10 mouse cellular contexts compared by ENCODE assay signal in the genomic region with DNA sequence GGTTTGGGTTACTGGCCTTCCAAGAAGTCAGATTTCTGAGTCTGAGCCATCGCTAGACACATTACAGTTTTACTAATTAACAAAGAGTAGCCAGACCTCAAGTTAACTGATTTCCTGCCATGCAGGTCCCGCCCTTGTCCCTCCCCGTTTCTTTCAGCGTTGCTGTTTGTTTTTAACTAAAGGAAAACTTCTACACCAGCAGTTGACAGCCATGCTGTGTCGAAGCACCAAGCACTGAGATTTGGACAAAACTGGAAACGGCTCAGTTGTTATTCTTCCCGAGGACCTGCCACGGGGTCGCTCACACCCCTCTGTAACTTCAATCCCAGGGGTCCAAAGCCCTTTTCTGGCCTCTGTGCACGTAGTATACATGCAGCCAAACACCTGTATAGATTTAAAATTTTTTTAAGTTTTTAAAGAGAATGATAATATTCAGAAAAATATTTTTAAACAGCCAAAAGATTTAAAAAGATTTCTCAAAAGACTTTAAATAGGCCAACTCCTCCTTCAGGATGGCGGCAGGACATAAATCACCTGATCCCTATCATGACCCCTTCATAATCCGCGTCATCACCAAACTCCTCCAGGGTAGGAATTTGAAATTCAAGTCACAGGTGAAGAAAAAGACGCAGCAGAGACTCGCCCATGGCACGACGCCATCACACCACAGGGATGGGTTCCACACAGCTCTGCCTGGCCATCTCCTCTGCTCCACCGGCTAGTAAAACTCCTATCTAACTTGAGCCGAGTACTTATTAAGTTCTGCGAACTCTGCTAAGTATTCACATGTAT. TPM values are rescaled to one million over a fixed set of nuclear protein-coding genes. Genes with fewer than 3 reads are reported as not detected.
DNase-seq lines count a peak whose midpoint lies in the region; ATAC-seq and TF ChIP-seq lines count a peak whose summit lies in the region.
"Had no signal": no experiment of that assay in that cellular context is flagged by ENCODE, and none has a peak within 500 bp of the region (broad histone marks: within the 10 kb centered on the region; RNA-seq: fewer than 3 reads in every experiment).

No protein-coding gene starts in this region.

- intact Hi-C loops in heart, postnatal 36 days (cut with DNase I), result loop anchor here (1.0 to 2.0 kb wide), 3 partner anchors 27 to 59 kb away; a partner anchor contains a TSS

- 61% methylated on average over 20 of the region's 20 CpGs for WGBS in lung, adult 2 months

- H3K9me3 ChIP-seq in E14TG2a.4 (ENCODE audit: low read length), result peaks cover 11% of the 10 kb centered on the region
- H3K9me3 ChIP-seq: embryonic facial prominence, embryonic 12.5 days; hindbrain, embryonic 15.5 days had no signal

- DNase-seq in heart, adult 18-20 months, result peak; percentile 33 to 45
- no peak for DNase-seq in heart, postnatal 36 days
- peak; percentile 58 for DNase-seq in kidney, adult 18-20 months
- DNase-seq in natural killer cell, adult 2 months (ENCODE audit: low spot score in 2 of 2), result peak; percentile 47 to 62
- no peak for DNase-seq in lung, adult 2 months
- DNase-seq in gastrocnemius, postnatal 10 days, result no peak

- H3K36me3 ChIP-seq in E14TG2a.4 (ENCODE audit: insufficient read depth, low read length), result no peaks in the 10 kb centered on the region
- H3K36me3 ChIP-seq: embryonic facial prominence, embryonic 12.5 days; hindbrain, embryonic 15.5 days had no signal

- peaks cover 18% of the 10 kb centered on the region for H3K4me1 ChIP-seq in E14TG2a.4 (replicated peaks; ENCODE audit: low read depth, low read length)
- peaks cover 11% of the 10 kb centered on the region; the same call in 1 of the 2 replicates for H3K4me1 ChIP-seq in lung, adult 2 months (ENCODE audit: control insufficient read depth, insufficient read depth, low read length)
- H3K4me1 ChIP-seq: embryonic facial prominence, embryonic 12.5 days; hindbrain, embryonic 15.5 days had no signal

- TF ChIP-seq CTCF in E14TG2a.4 (conservative IDR thresholded peaks at IDR 0.05; ENCODE audit: low read length), result no peak
- TF ChIP-seq CTCF in lung, adult 2 months (IDR thresholded peaks at IDR 0.05; ENCODE audit: insufficient read depth, low read length), result no peak

- TF ChIP-seq POLR2A in lung, adult 2 months (IDR thresholded peaks at IDR 0.05; ENCODE audit: borderline replicate concordance, extremely low read depth, low read depth, low read length), result no peak

- no peaks in the 10 kb centered on the region for H3K27me3 ChIP-seq in E14TG2a.4 (ENCODE audit: insufficient read depth, low read length)
- H3K27me3 ChIP-seq: embryonic facial prominence, embryonic 12.5 days; hindbrain, embryonic 15.5 days had no signal

- ATAC-seq in frontal cortex, adult (ENCODE audit: low TSS enrichment), result no peak

- 0 out of 2 replicates have a peak overlapping the region, but pooled peaks have one; percentile 21 for H3K4me3 ChIP-seq in E14TG2a.4 (replicated peaks; ENCODE audit: low read length)
- H3K4me3 ChIP-seq in lung, adult 2 months (replicated peaks; ENCODE audit: extremely low read depth, low read depth, low read length), result no peak overlapping the region
- H3K4me3 ChIP-seq: embryonic facial prominence, embryonic 12.5 days; hindbrain, embryonic 15.5 days had no signal

RNA-seq across cellular contexts. Expression of a gene that starts 6.9 kb away (rescaled TPM):
- total RNA-seq in heart, adult 18-20 months (2021), result 100 to 1,000 TPM in 1 of 2 experiments, 10 to 100 TPM in 1; 92.1 to 100 TPM
- total RNA-seq in heart, postnatal 36 days (2021), result 100 to 1,000 TPM in 1 of 2 experiments, 10 to 100 TPM in 1; 87.6 to 103 TPM
- 61.1 and 79.5 TPM in 2 replicates for polyA plus RNA-seq in lung, adult 2 months (2012; rRNA removed)
- 100 to 1,000 TPM; 131 to 166 TPM for total RNA-seq in gastrocnemius, postnatal 10 days (2021)

RNA-seq across cellular contexts. Expression of a gene that starts 27.7 kb away (rescaled TPM):
- 10 to 100 TPM; 52.4 to 78.2 TPM for total RNA-seq in heart, adult 18-20 months (2021)
- 10 to 100 TPM; 75.4 to 89.0 TPM for total RNA-seq in heart, postnatal 36 days (2021)
- 232 and 357 TPM in 2 replicates for polyA plus RNA-seq in lung, adult 2 months (2012; rRNA removed)
- 100 to 1,000 TPM; 149 to 190 TPM for total RNA-seq in gastrocnemius, postnatal 10 days (2021)

Comparison
In these comparisons a context has a peak if more than half of its experiments do, and no peak if none do; other contexts are left out.
1. DNase-seq: peak in heart, adult 18-20 months (2 of 2), kidney, adult 18-20 months (single experiment) and natural killer cell, adult 2 months (2 of 2); none in heart, postnatal 36 days (0 of 2), lung, adult 2 months (single experiment) and gastrocnemius, postnatal 10 days (single experiment).